Mouse (Mus musculus) lung, postnatal 14 days (tissue): ENCODE results near the gene Epx.
A peak's percentile ranks its signal among the peaks of the same experiment; 100 is the strongest.

Experiments used
- DNase-seq: peaks from one replicate; pipeline ENCODE4 v3.0.0; 2021

Epx gene

GRCm38 (mm10) chr11:87828239-87828900 lies 47.0 kb downstream of the Epx start, which contains the start of gene Lpo:
TSS of gene Lpo (minus strand) at chr11:87828289.
- DNase-seq: no peak

GRCm38 (mm10) chr11:87821502-87821901 lies 53.8 kb downstream of the Epx start:
- no peak for DNase-seq

GRCm38 (mm10) chr11:87817443-87817773 lies 57.9 kb downstream of the Epx start:
- DNase-seq: no peak

- DNase-seq: peak; percentile 30
Observed at GRCm38 (mm10) chr11:87816707-87817442, 58.5 kb downstream of the Epx start.

GRCm38 (mm10) chr11:87814831-87815230 lies 60.5 kb downstream of the Epx start:
- DNase-seq: no peak
